Mouse (Mus musculus): Measurements from ENCODE around the gene Pdcd11. TPM values are rescaled to one million over a fixed set of nuclear protein-coding genes. Genes with fewer than 3 reads are reported as not detected.
A peak's percentile ranks its signal among the peaks of the same experiment; 100 is the strongest.

Gene Pdcd11
- polyA plus RNA-seq, 1 experiment from 2014 or later: 5.9 TPM

GRCm38 (mm10) chr19:47151332-47152061, 60.9 kb downstream of the Pdcd11 start:
- peak; percentile 38 for ATAC-seq (ENCODE audit: low read depth)

GRCm38 (mm10) chr19:47152062-47152369, 61.4 kb downstream of the Pdcd11 start:
- Histone ChIP-seq H3K27ac (ENCODE audit: low read depth, low read length) (no peak overlapping the region), H3K27me3 (ENCODE audit: control insufficient read depth, insufficient read depth, low read length) (0 out of 2 replicates have a peak, but pooled peaks cover 2% of the 10 kb centered on the region), H3K4me1 (ENCODE audit: control insufficient read depth, insufficient read depth, low read length) (no peaks in the 10 kb centered on the region), H3K4me3 (ENCODE audit: low read depth, low read length) (peak overlapping the region; percentile 22; the same call in 1 of the 2 replicates), H3K36me3 (ENCODE audit: control insufficient read depth, insufficient read depth, low read length) (no peaks in the 10 kb centered on the region), H3K4me2 (ENCODE audit: low read depth, low read length) (peak overlapping the region; percentile 40), H3K9me3 (ENCODE audit: control insufficient read depth, low read length) (no peaks in the 10 kb centered on the region), H3K9ac (replicated peaks; ENCODE audit: low read depth, low read length) (peak overlapping the region; percentile 18; the same call in 1 of the 2 replicates)
- peak; percentile 21; the same call in 1 of the 2 replicates for ATAC-seq (ENCODE audit: low read depth)
- 61% methylated on average over 12 of the region's 12 CpGs for WGBS

More at GRCm38 (mm10) chr19:47151332-47152061, 60.9 kb downstream of the Pdcd11 start:
- Histone ChIP-seq H3K27ac (ENCODE audit: low read depth, low read length) (no peak overlapping the region), H3K27me3 (ENCODE audit: control insufficient read depth, insufficient read depth, low read length) (0 out of 2 replicates have a peak, but pooled peaks cover 2% of the 10 kb centered on the region), H3K36me3 (ENCODE audit: control insufficient read depth, insufficient read depth, low read length) (no peaks in the 10 kb centered on the region), H3K9me3 (ENCODE audit: control insufficient read depth, low read length) (no peaks in the 10 kb centered on the region), H3K4me2 (ENCODE audit: low read depth, low read length) (peak overlapping the region; percentile 40), H3K4me3 (ENCODE audit: low read depth, low read length) (peak overlapping the region; percentile 22), H3K9ac (replicated peaks; ENCODE audit: low read depth, low read length) (peak overlapping the region; percentile 18; the same call in 1 of the 2 replicates), H3K4me1 (ENCODE audit: control insufficient read depth, insufficient read depth, low read length) (no peaks in the 10 kb centered on the region)
- WGBS: 23% methylated on average over 32 of the region's 32 CpGs

- 89% methylated on average over 7 of the region's 7 CpGs for WGBS
- no peak overlapping the region for H3K4me2 ChIP-seq (ENCODE audit: low read depth, low read length)
- H3K9ac ChIP-seq (replicated peaks; ENCODE audit: low read depth, low read length): no peak overlapping the region
- no peaks in the 10 kb centered on the region for H3K9me3 ChIP-seq (ENCODE audit: control insufficient read depth, low read length)
- no peak overlapping the region for H3K27ac ChIP-seq (ENCODE audit: low read depth, low read length)
- no peak for ATAC-seq (ENCODE audit: low read depth)
- H3K4me1 ChIP-seq (ENCODE audit: control insufficient read depth, insufficient read depth, low read length): no peaks in the 10 kb centered on the region
- no peak overlapping the region for H3K4me3 ChIP-seq (ENCODE audit: low read depth, low read length)
- no peaks in the 10 kb centered on the region for H3K36me3 ChIP-seq (ENCODE audit: control insufficient read depth, insufficient read depth, low read length)
- 0 out of 2 replicates have a peak, but pooled peaks cover 2% of the 10 kb centered on the region for H3K27me3 ChIP-seq (ENCODE audit: control insufficient read depth, insufficient read depth, low read length)
Measured at GRCm38 (mm10) chr19:47153767-47154166, 63.2 kb downstream of the Pdcd11 start.

GRCm38 (mm10) chr19:47157664-47158063, 67.1 kb downstream of the Pdcd11 start, which contains the start of gene Calhm3:
Calhm3 (minus strand) TSS chr19:47157764.
- Histone ChIP-seq H3K9me3 (ENCODE audit: control insufficient read depth, low read length) (no peaks in the 10 kb centered on the region), H3K27ac (ENCODE audit: low read depth, low read length) (no peak within 1 kb of the TSS), H3K4me3 (ENCODE audit: low read depth, low read length) (no peak within 1 kb of the TSS), H3K4me1 (ENCODE audit: control insufficient read depth, insufficient read depth, low read length) (no peaks in the 10 kb centered on the region), H3K36me3 (ENCODE audit: control insufficient read depth, insufficient read depth, low read length) (no peaks in the 10 kb centered on the region), H3K4me2 (ENCODE audit: low read depth, low read length) (no peak within 1 kb of the TSS), H3K27me3 (ENCODE audit: control insufficient read depth, insufficient read depth, low read length) (no peaks in the 10 kb centered on the region), H3K9ac (replicated peaks; ENCODE audit: low read depth, low read length) (no peak within 1 kb of the TSS)
- no peak for ATAC-seq (ENCODE audit: low read depth)
- WGBS: 81% methylated on average over 11 of the region's 11 CpGs

- ATAC-seq (ENCODE audit: low read depth): no peak
Measured at GRCm38 (mm10) chr19:47161669-47162068, 71.1 kb downstream of the Pdcd11 start.

GRCm38 (mm10) chr19:47163176-47163744, 72.7 kb downstream of the Pdcd11 start:
- no peak for ATAC-seq (ENCODE audit: low read depth)
- WGBS: 94% methylated on average over 6 of the region's 6 CpGs
- Histone ChIP-seq H3K4me1 (ENCODE audit: control insufficient read depth, insufficient read depth, low read length) (no peaks in the 10 kb centered on the region), H3K27me3 (ENCODE audit: control insufficient read depth, insufficient read depth, low read length) (no peaks in the 10 kb centered on the region), H3K36me3 (ENCODE audit: control insufficient read depth, insufficient read depth, low read length) (no peaks in the 10 kb centered on the region), H3K9ac (replicated peaks; ENCODE audit: low read depth, low read length) (no peak overlapping the region), H3K4me2 (ENCODE audit: low read depth, low read length) (no peak overlapping the region), H3K9me3 (ENCODE audit: control insufficient read depth, low read length) (no peaks in the 10 kb centered on the region), H3K4me3 (ENCODE audit: low read depth, low read length) (no peak overlapping the region), H3K27ac (ENCODE audit: low read depth, low read length) (no peak overlapping the region)

More at GRCm38 (mm10) chr19:47161669-47162068, 71.1 kb downstream of the Pdcd11 start:
- no peaks in the 10 kb centered on the region for H3K9me3 ChIP-seq (ENCODE audit: control insufficient read depth, low read length)
- no peak overlapping the region for H3K9ac ChIP-seq (replicated peaks; ENCODE audit: low read depth, low read length)
- H3K4me2 ChIP-seq (ENCODE audit: low read depth, low read length): no peak overlapping the region
- no peaks in the 10 kb centered on the region for H3K27me3 ChIP-seq (ENCODE audit: control insufficient read depth, insufficient read depth, low read length)
- no peaks in the 10 kb centered on the region for H3K36me3 ChIP-seq (ENCODE audit: control insufficient read depth, insufficient read depth, low read length)
- WGBS: 63% methylated on average over 4 of the region's 4 CpGs
- no peaks in the 10 kb centered on the region for H3K4me1 ChIP-seq (ENCODE audit: control insufficient read depth, insufficient read depth, low read length)
- H3K27ac ChIP-seq (ENCODE audit: low read depth, low read length): no peak overlapping the region
- H3K4me3 ChIP-seq (ENCODE audit: low read depth, low read length): no peak overlapping the region

GRCm38 (mm10) chr19:47166758-47167157, 76.2 kb downstream of the Pdcd11 start:
- no peak overlapping the region for H3K4me3 ChIP-seq (ENCODE audit: low read depth, low read length)
- no peak overlapping the region for H3K27ac ChIP-seq (ENCODE audit: low read depth, low read length)
- WGBS: 12% methylated on average over 3 of the region's 3 CpGs
- no peaks in the 10 kb centered on the region for H3K36me3 ChIP-seq (ENCODE audit: control insufficient read depth, insufficient read depth, low read length)
- ATAC-seq (ENCODE audit: low read depth): no peak
- no peaks in the 10 kb centered on the region for H3K27me3 ChIP-seq (ENCODE audit: control insufficient read depth, insufficient read depth, low read length)
- H3K4me2 ChIP-seq (ENCODE audit: low read depth, low read length): no peak overlapping the region
- no peaks in the 10 kb centered on the region for H3K9me3 ChIP-seq (ENCODE audit: control insufficient read depth, low read length)
- H3K4me1 ChIP-seq (ENCODE audit: control insufficient read depth, insufficient read depth, low read length): no peaks in the 10 kb centered on the region
- no peak overlapping the region for H3K9ac ChIP-seq (replicated peaks; ENCODE audit: low read depth, low read length)

GRCm38 (mm10) chr19:47167617-47168214, 77.1 kb downstream of the Pdcd11 start:
- Histone ChIP-seq H3K36me3 (ENCODE audit: control insufficient read depth, insufficient read depth, low read length) (no peaks in the 10 kb centered on the region), H3K4me3 (ENCODE audit: low read depth, low read length) (no peak overlapping the region), H3K27ac (ENCODE audit: low read depth, low read length) (no peak overlapping the region), H3K4me1 (ENCODE audit: control insufficient read depth, insufficient read depth, low read length) (no peaks in the 10 kb centered on the region), H3K27me3 (ENCODE audit: control insufficient read depth, insufficient read depth, low read length) (no peaks in the 10 kb centered on the region), H3K9ac (replicated peaks; ENCODE audit: low read depth, low read length) (no peak overlapping the region), H3K4me2 (ENCODE audit: low read depth, low read length) (no peak overlapping the region), H3K9me3 (ENCODE audit: control insufficient read depth, low read length) (no peaks in the 10 kb centered on the region)
- no peak for ATAC-seq (ENCODE audit: low read depth)
- 70% methylated on average over 7 of the region's 7 CpGs for whole genome bisulfite sequencing

- no peak overlapping the region for H3K27ac ChIP-seq (ENCODE audit: low read depth, low read length)
- no peaks in the 10 kb centered on the region for H3K4me1 ChIP-seq (ENCODE audit: control insufficient read depth, insufficient read depth, low read length)
- H3K9me3 ChIP-seq (ENCODE audit: control insufficient read depth, low read length): no peaks in the 10 kb centered on the region
- H3K4me3 ChIP-seq (ENCODE audit: low read depth, low read length): no peak overlapping the region
- H3K4me2 ChIP-seq (ENCODE audit: low read depth, low read length): no peak overlapping the region
- ATAC-seq (ENCODE audit: low read depth): no peak; the same call in 1 of the 2 replicates
- H3K36me3 ChIP-seq (ENCODE audit: control insufficient read depth, insufficient read depth, low read length): no peaks in the 10 kb centered on the region
- no peak overlapping the region for H3K9ac ChIP-seq (replicated peaks; ENCODE audit: low read depth, low read length)
- 13% methylated on average over 13 of the region's 13 CpGs for WGBS
- no peaks in the 10 kb centered on the region for H3K27me3 ChIP-seq (ENCODE audit: control insufficient read depth, insufficient read depth, low read length)
Measured at GRCm38 (mm10) chr19:47168223-47168622, 77.7 kb downstream of the Pdcd11 start.

Measured in neural tube, embryonic 14.5 days (tissue).